Mouse (Mus musculus): Measurements from ENCODE around the gene Epha3.

Gene Epha3

GRCm38 (mm10) chr16:63792084-63792483 lies 71.9 kb downstream of the Epha3 start:
- DNase-seq (ENCODE audit: low read depth in 2 of 2, low spot score in 2 of 2), result no peak

DNA sequence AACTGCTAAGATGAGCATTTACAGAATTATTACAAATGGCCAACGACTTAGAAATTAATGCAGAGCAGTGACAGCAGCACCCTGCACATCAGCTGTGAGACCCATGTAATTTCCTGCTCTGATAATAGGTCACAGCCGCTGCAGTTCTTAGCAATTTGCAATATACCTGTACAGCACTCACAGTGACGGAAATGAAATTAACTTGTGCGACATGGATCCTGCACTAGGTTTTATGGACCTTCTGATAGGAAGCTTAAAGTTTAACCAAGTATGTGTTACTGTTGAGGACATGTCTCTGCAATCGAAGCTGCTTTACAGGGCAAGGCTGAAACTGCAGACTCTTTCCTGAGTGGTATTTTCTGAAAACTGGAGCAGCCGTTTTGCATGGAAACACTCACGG lies 80.4 kb downstream of the Epha3 start:
- DNase-seq (ENCODE audit: low read depth in 2 of 2, low spot score in 2 of 2), result no peak

DNA sequence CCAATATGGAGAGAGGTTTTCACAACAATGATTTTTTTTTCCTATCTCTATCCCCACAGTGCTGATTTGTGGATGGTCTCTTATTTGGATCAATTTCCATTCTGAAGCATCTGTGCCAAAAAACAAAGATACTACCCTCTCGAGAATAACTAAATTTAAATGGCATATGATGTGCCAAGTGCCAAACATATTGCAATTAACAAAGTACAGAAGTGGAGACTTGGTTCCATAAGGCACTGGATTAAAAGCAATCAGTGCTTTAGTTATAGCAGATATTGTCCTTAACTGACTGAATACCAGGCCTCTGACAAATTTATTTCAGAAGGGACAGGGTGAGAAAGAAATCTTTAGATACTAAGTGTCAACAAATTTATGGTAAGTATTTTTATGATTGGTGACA lies 81.9 kb downstream of the Epha3 start:
- no peak for DNase-seq (ENCODE audit: low read depth in 2 of 2, low spot score in 2 of 2)

DNA sequence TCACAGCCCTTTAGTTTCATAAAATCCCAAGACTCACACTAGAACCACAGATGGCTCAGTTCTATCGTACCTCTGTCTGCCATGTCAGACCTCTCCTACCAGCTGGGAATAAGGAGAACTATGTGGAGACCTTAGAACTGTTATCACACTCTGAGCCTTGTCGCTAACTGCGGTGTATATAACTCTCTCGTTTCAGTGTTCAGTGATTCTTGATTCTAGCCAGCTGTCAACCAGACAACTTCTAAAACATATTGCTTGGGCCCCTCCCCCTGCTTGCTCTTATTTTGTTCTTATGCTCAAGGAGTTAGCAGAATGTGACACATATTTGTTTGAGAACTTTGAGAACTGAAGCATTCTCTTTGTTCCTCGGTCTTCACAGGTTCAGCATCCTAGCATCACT lies 83.8 kb downstream of the Epha3 start:
- no peak for DNase-seq (ENCODE audit: low read depth in 2 of 2, low spot score in 2 of 2)

GRCm38 (mm10) chr16:63777811-63778210 lies 86.2 kb downstream of the Epha3 start:
- DNase-seq (ENCODE audit: low read depth in 2 of 2, low spot score in 2 of 2), result no peak

DNA sequence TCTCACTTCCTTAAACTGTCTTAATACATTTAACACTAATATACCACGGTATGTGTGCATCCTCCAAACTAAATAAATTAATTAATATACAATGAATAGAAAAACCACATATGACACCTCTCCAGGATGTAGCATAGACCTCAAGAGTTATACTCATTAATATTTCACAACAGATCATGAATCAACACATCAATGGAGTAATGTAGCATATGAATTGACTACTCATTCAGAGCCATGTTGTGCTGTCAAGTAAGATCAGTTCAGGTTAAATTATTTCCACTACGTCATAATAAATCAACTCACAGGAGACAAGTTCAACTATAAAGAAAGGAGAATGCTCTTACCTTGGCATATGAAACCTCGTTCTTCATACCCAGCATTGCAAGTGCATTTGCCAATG lies 91.4 kb downstream of the Epha3 start:
- no peak for DNase-seq (ENCODE audit: low read depth in 2 of 2, low spot score in 2 of 2)

- no peak for DNase-seq (ENCODE audit: low read depth in 2 of 2, low spot score in 2 of 2)
Observed at GRCm38 (mm10) chr16:63767589-63767988, 96.4 kb downstream of the Epha3 start.

DNA sequence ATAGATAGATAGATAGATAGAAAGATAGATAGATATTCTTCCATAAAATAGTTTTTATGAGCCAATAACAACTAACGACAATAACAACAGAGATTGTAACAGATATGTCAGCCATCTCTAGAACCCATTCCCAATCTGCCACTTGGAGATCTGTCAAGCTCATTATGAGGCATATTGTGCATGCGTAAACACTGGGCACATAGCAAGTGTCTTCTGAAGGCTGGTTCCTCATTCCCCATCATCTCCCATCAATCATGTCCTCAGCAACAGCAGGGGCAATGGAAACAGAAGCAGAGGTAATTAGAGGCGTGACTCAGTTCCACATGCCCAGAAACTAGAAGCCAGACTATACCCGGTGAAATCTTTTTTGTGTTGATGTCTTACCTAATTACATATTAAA lies 102.8 kb downstream of the Epha3 start:
- DNase-seq (ENCODE audit: low read depth in 2 of 2, low spot score in 2 of 2), result no peak

DNA sequence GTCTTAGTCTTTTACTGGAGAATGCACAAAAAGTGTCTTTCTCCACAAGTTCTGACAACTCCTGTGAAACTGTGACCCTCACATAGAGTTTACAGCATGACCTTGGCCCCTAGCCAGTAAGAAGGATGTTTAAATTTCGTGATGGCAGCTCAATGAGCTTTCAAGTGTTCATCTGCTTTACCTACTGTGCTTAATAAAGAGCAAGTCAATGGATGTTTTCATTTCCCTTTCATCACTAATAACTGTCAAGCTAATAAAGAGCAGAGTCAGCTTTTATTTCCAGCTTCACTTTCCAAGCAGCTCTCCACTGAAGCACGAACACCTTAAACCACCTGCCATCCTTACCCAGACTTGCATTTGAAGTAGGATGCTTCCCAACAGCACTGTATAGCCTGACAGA lies 103.9 kb downstream of the Epha3 start:
- DNase-seq (ENCODE audit: low read depth in 2 of 2, low spot score in 2 of 2), result no peak

- no peak for DNase-seq (ENCODE audit: low read depth in 2 of 2, low spot score in 2 of 2)
Observed at GRCm38 (mm10) chr16:63753052-63753451, 110.9 kb downstream of the Epha3 start.

DNA sequence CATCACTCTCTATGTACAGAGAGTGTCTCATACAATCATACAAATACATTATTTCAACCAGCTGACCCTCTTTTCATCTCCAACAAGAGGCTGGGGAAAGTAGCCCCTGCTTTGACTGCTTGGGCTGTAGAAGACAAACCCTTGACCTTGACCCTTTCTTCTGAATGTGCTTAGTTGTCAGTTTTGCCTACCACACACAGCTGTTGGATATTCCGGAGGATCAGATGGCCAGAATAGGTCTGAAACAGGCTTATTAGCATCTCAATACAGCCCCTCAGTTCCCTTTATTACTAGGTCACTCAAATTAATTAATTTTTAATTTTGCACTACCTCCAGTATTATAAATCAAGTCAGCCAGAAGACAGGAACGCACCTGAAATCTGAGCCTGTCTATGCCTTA lies 116.2 kb downstream of the Epha3 start:
- no peak for DNase-seq (ENCODE audit: low read depth in 2 of 2, low spot score in 2 of 2)

GRCm38 (mm10) chr16:63745465-63745864 lies 118.5 kb downstream of the Epha3 start:
- DNase-seq (ENCODE audit: low read depth in 2 of 2, low spot score in 2 of 2), result no peak

DNA sequence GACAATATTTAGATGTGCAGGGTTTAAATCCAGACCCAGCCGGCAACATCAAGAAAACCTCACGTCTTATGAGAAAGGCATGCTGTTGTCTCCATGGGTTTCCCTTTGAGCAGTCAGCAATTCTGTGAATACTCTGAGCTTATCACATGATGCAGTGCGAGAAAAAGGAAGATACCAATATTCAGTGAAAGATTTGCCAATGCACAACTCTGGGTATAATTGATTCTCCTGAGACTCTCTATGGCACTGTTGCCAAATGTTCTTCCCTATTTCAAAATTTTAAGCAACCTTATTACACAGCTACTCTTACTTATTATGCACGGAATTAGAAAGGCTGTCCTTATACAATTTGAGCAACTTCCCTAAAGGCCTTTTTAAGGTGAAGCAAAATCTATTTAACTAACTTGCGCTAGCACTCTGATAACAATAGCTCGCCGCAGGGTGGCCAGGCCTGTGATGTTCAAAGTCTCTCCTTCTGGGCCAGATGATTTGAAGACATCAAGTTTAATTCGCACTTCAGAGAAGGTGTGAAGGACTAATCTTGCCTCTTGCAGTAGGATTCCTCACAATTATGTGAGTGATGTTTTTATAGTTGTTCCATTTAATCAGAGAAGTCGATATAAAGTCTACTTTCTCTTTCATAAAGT lies 120.6 kb downstream of the Epha3 start:
- DNase-seq (ENCODE audit: low read depth in 2 of 2, low spot score in 2 of 2), result no peak

DNA sequence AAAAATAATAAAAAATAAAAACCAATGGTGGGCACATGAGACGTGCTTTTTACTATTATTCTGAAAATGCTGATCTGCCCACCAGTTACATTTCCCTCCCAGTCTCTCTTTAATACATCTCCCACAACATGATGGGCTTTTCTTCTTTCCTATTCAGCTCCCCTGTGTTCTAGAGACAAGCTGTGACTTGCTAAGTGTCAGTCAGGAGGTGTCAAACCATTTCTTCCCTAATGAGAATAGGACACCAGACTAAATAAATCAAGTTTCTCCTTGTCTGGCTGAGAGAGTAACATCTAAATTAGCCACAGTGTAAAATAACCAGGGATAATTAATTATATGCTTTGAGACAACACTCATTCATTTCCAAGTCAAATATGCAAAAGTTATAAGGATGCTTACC lies 144.7 kb downstream of the Epha3 start:
- DNase-seq (ENCODE audit: low read depth in 2 of 2, low spot score in 2 of 2), result no peak

DNA sequence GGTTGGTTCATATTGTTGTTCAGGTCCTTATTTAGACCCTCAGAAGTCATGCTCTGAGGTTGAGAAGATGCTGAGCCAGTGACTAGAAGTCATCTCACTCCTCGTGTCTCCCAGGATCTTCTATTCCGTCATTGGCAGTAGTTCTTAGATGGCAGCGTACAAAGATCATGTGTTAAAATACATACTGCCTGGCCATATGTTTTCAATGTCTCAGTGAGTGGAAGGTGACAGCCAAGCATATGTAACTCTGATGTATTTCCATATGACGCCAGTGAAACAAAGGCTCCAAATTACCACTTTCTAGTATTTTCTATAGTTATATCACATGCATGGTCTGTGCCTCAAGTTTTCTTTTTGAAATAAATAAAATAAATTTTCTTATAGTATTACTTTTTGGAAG lies 146.7 kb downstream of the Epha3 start:
- no peak for DNase-seq (ENCODE audit: low read depth in 2 of 2, low spot score in 2 of 2)

- DNase-seq (ENCODE audit: low read depth in 2 of 2, low spot score in 2 of 2), result no peak
Observed at GRCm38 (mm10) chr16:63706912-63707868, 156.8 kb downstream of the Epha3 start.

DNA sequence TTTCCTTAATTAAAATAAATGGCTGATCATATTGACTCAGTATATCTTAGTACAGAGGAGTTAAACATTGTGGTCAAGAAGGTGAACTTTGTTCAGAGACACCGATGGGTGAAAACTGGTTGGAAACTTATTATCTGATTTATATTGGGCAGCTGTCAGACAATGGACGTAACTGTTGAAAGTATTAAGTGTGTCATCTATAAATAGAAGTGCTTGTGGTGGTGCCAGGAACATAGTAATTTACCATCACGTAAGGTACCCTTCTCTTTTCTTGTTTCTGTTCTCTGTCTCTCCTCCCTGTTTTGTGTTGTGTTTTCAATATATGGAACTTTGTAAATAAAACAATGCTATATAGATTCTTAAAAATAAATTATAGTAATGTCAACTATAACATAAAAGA lies 174.6 kb downstream of the Epha3 start:
- no peak for DNase-seq (ENCODE audit: low read depth in 2 of 2, low spot score in 2 of 2)

DNA sequence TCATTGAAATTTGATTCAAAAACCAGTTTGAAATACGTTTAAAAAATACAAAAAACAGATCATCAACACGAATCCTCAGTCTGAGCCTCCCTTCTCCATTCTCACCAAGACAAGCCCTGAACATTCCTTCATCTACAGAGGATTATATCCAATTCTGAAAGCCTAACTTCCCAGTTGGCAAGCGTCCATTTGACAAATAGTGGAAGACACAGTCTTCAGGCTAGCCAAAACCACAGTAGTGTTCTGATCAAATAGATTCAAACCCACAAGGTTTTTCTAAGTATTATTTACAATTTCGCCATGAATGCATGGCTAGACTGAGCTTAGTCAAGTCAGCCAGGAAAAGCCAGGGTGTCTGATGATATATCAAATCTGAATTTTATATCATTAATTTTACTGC lies 179.8 kb downstream of the Epha3 start:
- DNase-seq (ENCODE audit: low read depth in 2 of 2, low spot score in 2 of 2), result no peak

GRCm38 (mm10) chr16:63674426-63674825 lies 189.5 kb downstream of the Epha3 start:
- no peak for DNase-seq (ENCODE audit: low read depth in 2 of 2, low spot score in 2 of 2)

DNA sequence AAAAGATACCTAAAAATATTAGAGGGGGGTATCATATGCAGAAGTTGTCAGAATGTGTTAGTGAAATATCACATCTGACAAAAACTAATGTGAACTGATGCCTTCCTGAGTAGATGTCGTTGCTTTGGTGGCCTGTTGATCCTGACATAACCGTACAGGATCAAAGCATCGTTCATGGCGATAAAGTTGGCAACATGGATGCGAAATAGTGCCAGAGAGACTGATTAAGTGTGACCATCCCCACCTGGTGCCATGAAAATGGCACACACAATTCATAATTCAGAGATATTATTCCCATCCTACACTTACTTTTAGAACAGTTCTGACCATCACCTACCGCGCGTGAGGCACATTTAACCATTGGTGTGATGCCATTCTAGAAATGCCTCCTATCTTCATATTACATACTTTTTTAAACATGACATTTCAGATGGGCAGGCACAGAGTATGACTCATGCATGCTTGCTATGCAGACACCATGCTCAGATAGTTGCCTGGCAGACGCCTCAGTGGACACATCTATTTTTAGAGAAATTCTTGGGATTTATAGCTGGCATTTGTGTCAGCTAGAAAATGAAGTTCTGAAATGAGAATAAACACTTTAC lies 190.6 kb downstream of the Epha3 start:
- no peak for DNase-seq (ENCODE audit: low read depth in 2 of 2, low spot score in 2 of 2)

GRCm38 (mm10) chr16:63665897-63666464 lies 198.0 kb downstream of the Epha3 start:
- no peak for DNase-seq (ENCODE audit: low read depth in 2 of 2, low spot score in 2 of 2)
